Mouse (Mus musculus) C2C12 (cell line): ENCODE measurements at regions not wholly inside any gene's neighbourhood (a gene's known extent, or its start where the extent isn't known, plus 50 kb on each side); places are given as distances from the start of the nearest gene placed in this dataset.

Experiments
- CTCF ChIP-seq: IDR thresholded peaks from one replicate; pipeline ENCODE4 v1.5.1; 2011; ENCODE audit not compliant: control insufficient read depth, insufficient read depth, insufficient read length
- MAX ChIP-seq: IDR thresholded peaks from one replicate; pipeline ENCODE4 v1.6.1; 2011; ENCODE audit warnings: mild to moderate bottlenecking, control low read depth
- USF1 ChIP-seq: IDR thresholded peaks from one replicate; pipeline ENCODE4 v1.6.1; 2011; ENCODE audit warnings: low read depth, mild to moderate bottlenecking, control low read depth, moderate library complexity

- TF ChIP-seq CTCF (no peak), USF1 (no peak), MAX (no peak)
These were observed 206.6 kb downstream of the Mreg start for GRCm38 (mm10) chr1:72005550-72005949.
